Mouse (Mus musculus) midbrain, embryonic 16.5 days (tissue): ENCODE results near the gene Ephb1. TPM values are rescaled to one million over a fixed set of nuclear protein-coding genes. Genes with fewer than 3 reads are reported as not detected.

Experiments used
- ATAC-seq: fragments of 200-750 bp; cut with Nextera tagmentation; 2 replicates; pipeline ENCODE4 v1.8.0; 2017; ENCODE audit warnings: moderate TSS enrichment
- H3K27ac ChIP-seq: fragments of 300-500 bp; sonication (generic); 2 replicates; pipeline ENCODE4 v1.5.1; 2014; ENCODE audit warnings: mild to moderate bottlenecking, low read length, mixed read lengths
- H3K27me3 ChIP-seq: fragments of 300-500 bp; sonication (generic); 2 replicates; pipeline ENCODE4 v1.6.1; 2014; ENCODE audit warnings: low read depth, low read length, mixed read lengths; ENCODE audit not compliant: control insufficient read depth, insufficient read depth
- H3K36me3 ChIP-seq: fragments of 300-500 bp; sonication (generic); 2 replicates; pipeline ENCODE4 v1.6.1; 2014; ENCODE audit warnings: mild to moderate bottlenecking, low read length, moderate library complexity, mixed read lengths; ENCODE audit not compliant: control insufficient read depth, insufficient read depth
- H3K4me1 ChIP-seq: fragments of 300-500 bp; sonication (generic); 2 replicates; pipeline ENCODE4 v1.6.1; 2014; ENCODE audit warnings: mild to moderate bottlenecking, low read length, mixed read lengths; ENCODE audit not compliant: control insufficient read depth, insufficient read depth
- H3K4me2 ChIP-seq: fragments of 300-500 bp; sonication (generic); 2 replicates; pipeline ENCODE4 v1.6.1; 2014; ENCODE audit warnings: mild to moderate bottlenecking, low read length, mixed read lengths
- H3K4me3 ChIP-seq: fragments of 300-500 bp; sonication (generic); 2 replicates; pipeline ENCODE4 v1.5.1; 2014; ENCODE audit warnings: low read depth, mild to moderate bottlenecking, low read length, moderate library complexity, mixed read lengths
- H3K9ac ChIP-seq: fragments of 300-500 bp; sonication (generic); 2 replicates; pipeline ENCODE4 v1.6.1; 2014; ENCODE audit warnings: low read depth, low read length, mixed read lengths
- H3K9me3 ChIP-seq: fragments of 300-500 bp; sonication (generic); replicated peaks from 2 replicates; pipeline ENCODE4 v1.6.1; 2014; ENCODE audit warnings: mild to moderate bottlenecking, low read length, mixed read lengths; ENCODE audit not compliant: control insufficient read depth, poor library complexity, severe bottlenecking
- WGBS: fragments of 180-500 bp; shearing (Covaris S2); extraction: QIAGEN DNeasy Blood & Tissue Kit; methylation state at CpG from one replicate; pipeline ENCODE4 v1.1.7; 2014; 5-methylcytosine and 5-hydroxymethylcytosine counted together
- polyA plus RNA-seq: library from polyadenylated mRNA; unstranded; fragments of >200 nt; fragmentation: Nextera tagmentation; extraction: Ambion mirVana; gene quantifications from 2 replicates; pipeline ENCODE4 v1.2.1, GENCODE M21; 2015

Gene Ephb1
- polyA plus RNA-seq, 1 experiment from 2014 or later: 80.1 TPM

DNA sequence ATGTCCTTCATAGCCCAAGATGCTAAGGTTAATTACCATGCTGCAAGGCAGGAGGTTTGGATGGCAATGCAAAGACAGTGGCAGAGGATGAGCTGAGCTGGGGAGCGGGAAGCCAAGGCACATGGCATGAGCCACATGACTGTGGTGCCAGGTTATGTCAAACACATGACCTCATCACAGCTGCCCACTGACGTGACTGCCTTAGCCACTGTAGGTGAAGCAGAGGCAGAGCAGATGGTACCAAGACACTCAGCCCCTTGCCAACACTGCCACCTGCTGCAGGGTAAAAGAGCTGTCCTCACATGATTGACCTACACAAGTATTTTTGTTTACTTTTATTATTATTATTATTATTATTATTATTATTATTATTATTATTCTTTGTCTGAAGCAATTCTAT is 348.0 kb downstream of the Ephb1 start:
- Histone ChIP-seq H3K9ac (no peak overlapping the region), H3K27ac (no peak overlapping the region), H3K36me3 (no peaks in the 10 kb centered on the region), H3K9me3 (no peaks in the 10 kb centered on the region), H3K4me1 (no peaks in the 10 kb centered on the region; the same call in 1 of the 2 replicates), H3K27me3 (no peaks in the 10 kb centered on the region), H3K4me3 (no peak overlapping the region), H3K4me2 (no peak overlapping the region)
- ATAC-seq: no peak
- WGBS: 63% methylated on average over 2 of the region's 2 CpGs

GRCm38 (mm10) chr9:102002920-102003319 is 351.6 kb downstream of the Ephb1 start:
- no peak for ATAC-seq
- 22% methylated on average over 5 of the region's 5 CpGs for WGBS
- Histone ChIP-seq H3K4me1 (no peaks in the 10 kb centered on the region; the same call in 1 of the 2 replicates), H3K27ac (0 out of 2 replicates have a peak overlapping the region, but pooled peaks have one; percentile 14), H3K9me3 (no peaks in the 10 kb centered on the region), H3K9ac (no peak overlapping the region), H3K4me3 (no peak overlapping the region), H3K36me3 (no peaks in the 10 kb centered on the region), H3K27me3 (no peaks in the 10 kb centered on the region), H3K4me2 (no peak overlapping the region)

GRCm38 (mm10) chr9:102002186-102002585 is 352.3 kb downstream of the Ephb1 start:
- Histone ChIP-seq H3K9ac (no peak overlapping the region), H3K4me1 (no peaks in the 10 kb centered on the region; the same call in 1 of the 2 replicates), H3K9me3 (no peaks in the 10 kb centered on the region), H3K27me3 (no peaks in the 10 kb centered on the region), H3K4me3 (no peak overlapping the region), H3K4me2 (no peak overlapping the region), H3K36me3 (no peaks in the 10 kb centered on the region), H3K27ac (no peak overlapping the region)
- no peak for ATAC-seq
- WGBS: 92% methylated on average over 10 of the region's 10 CpGs

DNA sequence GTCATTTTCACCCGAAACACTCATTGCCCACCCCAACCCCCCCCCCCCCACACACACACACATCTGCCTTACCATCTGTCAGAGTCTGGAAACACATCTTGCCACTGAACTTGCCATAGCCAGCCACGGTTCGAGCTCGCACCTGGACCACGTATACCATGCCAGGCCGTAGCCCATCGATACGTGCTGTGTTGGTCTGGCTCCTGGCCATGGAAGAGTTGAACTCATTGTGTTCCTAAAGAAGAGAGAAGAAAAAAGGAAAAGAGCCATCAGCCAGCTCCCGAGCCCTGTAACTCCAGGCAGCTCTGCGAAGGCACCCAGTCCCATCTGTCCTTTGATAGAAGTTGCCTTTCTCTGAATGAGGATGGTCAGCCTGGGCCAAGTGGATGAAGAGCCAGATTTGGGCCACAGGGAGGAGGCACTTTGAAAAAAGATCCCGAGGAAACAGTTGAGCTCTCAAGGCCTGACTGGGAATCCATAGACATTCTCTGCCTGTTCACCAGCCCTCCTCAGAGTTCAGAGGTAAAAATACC is 352.8 kb downstream of the Ephb1 start:
- Histone ChIP-seq H3K27me3 (no peaks in the 10 kb centered on the region), H3K4me1 (no peaks in the 10 kb centered on the region; the same call in 1 of the 2 replicates), H3K27ac (no peak overlapping the region), H3K36me3 (no peaks in the 10 kb centered on the region), H3K4me3 (no peak overlapping the region), H3K9me3 (no peaks in the 10 kb centered on the region), H3K9ac (no peak overlapping the region), H3K4me2 (no peak overlapping the region)
- 96% methylated on average over 11 of the region's 11 CpGs for WGBS
- no peak for ATAC-seq

DNA sequence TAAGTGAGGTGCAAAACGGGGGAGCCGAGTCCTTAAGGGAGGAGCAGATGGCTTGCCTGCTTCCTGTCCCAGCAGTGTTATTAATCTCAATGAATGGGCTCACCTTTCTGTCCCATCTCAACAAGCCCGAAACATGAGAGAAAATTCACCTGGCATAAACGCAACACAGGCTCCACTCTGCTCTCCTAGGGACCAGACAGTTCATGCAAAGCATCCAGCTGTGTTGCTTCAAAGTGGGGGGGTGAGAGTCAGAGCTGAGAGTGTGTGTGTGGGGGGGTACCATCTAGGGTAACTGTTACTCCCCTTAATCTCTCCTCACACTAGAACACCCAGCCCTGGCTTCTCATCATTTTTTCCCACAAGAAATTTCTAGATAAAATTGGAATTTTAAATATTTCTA is 354.8 kb downstream of the Ephb1 start:
- no peak overlapping the region for H3K4me2 ChIP-seq
- ATAC-seq: no peak
- H3K4me3 ChIP-seq: no peak overlapping the region
- H3K4me1 ChIP-seq: peaks cover 6% of the 10 kb centered on the region; the same call in 1 of the 2 replicates
- no peaks in the 10 kb centered on the region for H3K36me3 ChIP-seq
- no peak overlapping the region for H3K9ac ChIP-seq
- H3K9me3 ChIP-seq: no peaks in the 10 kb centered on the region
- H3K27me3 ChIP-seq: no peaks in the 10 kb centered on the region
- H3K27ac ChIP-seq: no peak overlapping the region
- WGBS: 87% methylated on average over 4 of the region's 4 CpGs

- Histone ChIP-seq H3K36me3 (no peaks in the 10 kb centered on the region), H3K27ac (peak overlapping the region; percentile 61), H3K4me3 (no peak overlapping the region), H3K9ac (0 out of 2 replicates have a peak overlapping the region, but pooled peaks have one; percentile 11), H3K4me2 (no peak overlapping the region), H3K4me1 (peaks cover 6% of the 10 kb centered on the region; the same call in 1 of the 2 replicates), H3K9me3 (no peaks in the 10 kb centered on the region), H3K27me3 (no peaks in the 10 kb centered on the region)
- no peak for ATAC-seq
- 57% methylated on average over 16 of the region's 16 CpGs for WGBS
These were observed 357.6 kb downstream of the Ephb1 start for GRCm38 (mm10) chr9:101996771-101997500.

DNA sequence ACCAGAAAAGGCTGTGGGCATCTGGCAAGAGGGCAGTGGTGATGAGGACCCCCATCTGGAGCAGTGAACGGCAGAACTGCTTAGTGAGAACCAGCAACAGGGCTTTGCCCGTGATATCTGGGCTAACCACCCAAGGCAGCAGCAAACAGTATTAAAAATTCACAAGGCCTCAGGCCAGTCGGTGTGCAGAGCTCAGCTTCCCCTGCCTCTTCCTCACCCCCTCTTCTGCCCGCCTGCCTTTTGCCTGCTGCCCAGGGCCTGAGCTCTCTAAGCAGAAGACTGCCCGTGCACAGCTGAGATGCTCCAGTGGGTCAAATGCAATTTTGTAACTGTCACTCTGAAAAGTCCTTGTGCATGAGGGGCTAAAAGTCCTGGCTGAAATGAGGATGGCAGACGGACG is 358.3 kb downstream of the Ephb1 start:
- Histone ChIP-seq H3K4me2 (no peak overlapping the region), H3K27ac (peak overlapping the region; percentile 61), H3K9me3 (no peaks in the 10 kb centered on the region), H3K4me3 (no peak overlapping the region), H3K36me3 (peaks cover 4% of the 10 kb centered on the region; the same call in 1 of the 2 replicates), H3K4me1 (peaks cover 6% of the 10 kb centered on the region; the same call in 1 of the 2 replicates), H3K9ac (0 out of 2 replicates have a peak overlapping the region, but pooled peaks have one; percentile 11), H3K27me3 (no peaks in the 10 kb centered on the region)
- 59% methylated on average over 7 of the region's 7 CpGs for WGBS
- peak; percentile 40; the same call in 1 of the 2 replicates for ATAC-seq

GRCm38 (mm10) chr9:101995423-101996156 is 358.9 kb downstream of the Ephb1 start:
- Histone ChIP-seq H3K4me1 (peaks cover 6% of the 10 kb centered on the region; the same call in 1 of the 2 replicates), H3K4me2 (no peak overlapping the region), H3K4me3 (no peak overlapping the region), H3K9ac (no peak overlapping the region), H3K27me3 (no peaks in the 10 kb centered on the region), H3K9me3 (no peaks in the 10 kb centered on the region), H3K27ac (peak overlapping the region; percentile 61), H3K36me3 (peaks cover 4% of the 10 kb centered on the region; the same call in 1 of the 2 replicates)
- 63% methylated on average over 10 of the region's 10 CpGs for WGBS
- no peak for ATAC-seq
